Mouse (Mus musculus) inflammation-experienced regulatory T-cells, adult 6 months (primary cell): Measurements from ENCODE around the gene Arl15. TPM values are rescaled to one million over a fixed set of nuclear protein-coding genes. Genes with fewer than 3 reads are reported as not detected.

Source experiments
- ATAC-seq: one replicate; pipeline ENCODE4 v1.8.0; 2017
- polyA plus RNA-seq, 3 experiments: library from polyadenylated mRNA; unstranded; fragments of 100-300 nt; shearing (Covaris generic); gene quantifications; one replicate each; pipeline ENCODE4 v1.2.1; 2017

The Arl15 gene
- polyA plus RNA-seq, 3 experiments from 2014 or later = 15.8 to 18.9 (median 16.6) TPM

- ATAC-seq = no peak
Measured at GRCm38 (mm10) chr13:113994586-113994985, 200.3 kb downstream of the Arl15 start.

GRCm38 (mm10) chr13:113995490-113996236 lies 201.4 kb downstream of the Arl15 start:
- no peak for ATAC-seq

- no peak for ATAC-seq
Measured at GRCm38 (mm10) chr13:113998811-113999210, 204.5 kb downstream of the Arl15 start.

GRCm38 (mm10) chr13:114003463-114003862 lies 209.2 kb downstream of the Arl15 start:
- no peak for ATAC-seq

- no peak for ATAC-seq
Measured at GRCm38 (mm10) chr13:114004191-114004590, 209.9 kb downstream of the Arl15 start.

- no peak for ATAC-seq
Measured at GRCm38 (mm10) chr13:114009786-114010185, 215.5 kb downstream of the Arl15 start.

GRCm38 (mm10) chr13:114010521-114010920 lies 216.2 kb downstream of the Arl15 start:
- ATAC-seq = no peak

- no peak for ATAC-seq
Measured at GRCm38 (mm10) chr13:114011019-114011418, 216.7 kb downstream of the Arl15 start.

GRCm38 (mm10) chr13:114017928-114018327 lies 223.6 kb downstream of the Arl15 start:
- no peak for ATAC-seq

GRCm38 (mm10) chr13:114023541-114023940 lies 229.2 kb downstream of the Arl15 start:
- ATAC-seq = no peak

GRCm38 (mm10) chr13:114026306-114026705 lies 232.0 kb downstream of the Arl15 start:
- ATAC-seq = no peak

- no peak for ATAC-seq
Measured at GRCm38 (mm10) chr13:114026751-114027150, 232.4 kb downstream of the Arl15 start.

GRCm38 (mm10) chr13:114048071-114048470 lies 253.8 kb downstream of the Arl15 start:
- ATAC-seq = no peak

- ATAC-seq = no peak
Measured at GRCm38 (mm10) chr13:114048688-114049087, 254.4 kb downstream of the Arl15 start.

- no peak for ATAC-seq
Measured at GRCm38 (mm10) chr13:114051151-114051850, 257.0 kb downstream of the Arl15 start.

GRCm38 (mm10) chr13:114052426-114053205 lies 258.3 kb downstream of the Arl15 start:
- no peak for ATAC-seq

GRCm38 (mm10) chr13:114053261-114053660 lies 259.0 kb downstream of the Arl15 start:
- no peak for ATAC-seq

- ATAC-seq = no peak
Measured at GRCm38 (mm10) chr13:114055686-114056085, 261.4 kb downstream of the Arl15 start.

GRCm38 (mm10) chr13:114060258-114060657 lies 266.0 kb downstream of the Arl15 start:
- ATAC-seq = no peak

- ATAC-seq = no peak
Measured at GRCm38 (mm10) chr13:114061234-114061633, 266.9 kb downstream of the Arl15 start.

GRCm38 (mm10) chr13:114064069-114064468 lies 269.8 kb downstream of the Arl15 start:
- no peak for ATAC-seq

GRCm38 (mm10) chr13:114065012-114065411 lies 270.7 kb downstream of the Arl15 start:
- no peak for ATAC-seq

GRCm38 (mm10) chr13:114068421-114068820 lies 274.1 kb downstream of the Arl15 start:
- no peak for ATAC-seq
